Mouse (Mus musculus): ENCODE measurements at regions not wholly inside any gene's neighbourhood (a gene's known extent, or its start where the extent isn't known, plus 50 kb on each side); places are given as distances from the start of the nearest gene placed in this dataset.

DNA sequence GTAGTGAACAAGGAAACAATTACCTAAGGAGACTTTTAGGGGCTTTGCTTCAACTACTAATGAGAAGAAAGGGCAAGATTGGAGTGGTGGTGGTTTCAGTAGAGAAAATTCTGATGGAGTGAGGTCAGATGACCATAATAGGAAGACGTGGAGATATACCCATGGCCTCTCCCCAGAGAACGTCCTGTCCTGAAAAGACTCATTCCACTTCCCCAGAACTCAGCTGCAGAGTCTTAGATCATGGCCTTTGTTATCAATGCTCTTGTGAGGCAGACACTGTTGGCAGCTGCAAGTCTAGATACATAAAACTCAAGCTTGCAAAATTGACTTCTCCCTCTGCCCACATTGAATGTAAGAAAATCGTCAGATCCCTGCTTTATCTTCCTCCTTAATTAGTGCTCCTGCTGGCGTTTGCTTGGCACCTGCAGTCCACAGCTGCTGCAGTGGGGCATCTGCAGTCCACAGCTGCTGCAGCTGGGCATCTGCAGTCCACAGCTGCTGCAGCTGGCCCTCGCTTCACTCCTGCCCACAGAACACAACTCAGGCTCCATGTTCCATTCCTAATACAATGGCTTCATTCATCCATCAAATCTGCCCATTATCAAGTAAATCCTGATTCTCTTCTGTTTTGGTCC is 162.5 kb downstream of the Cxcl12 start:
- no peak overlapping the region for H3K4me2 ChIP-seq
- WGBS (ENCODE audit: insufficient replicate concordance): 26% methylated on average over 5 of the region's 5 CpGs
- no peak overlapping the region for H3K27ac ChIP-seq (ENCODE audit: low read depth, low read length)
- no peaks in the 10 kb centered on the region for H3K9me3 ChIP-seq (replicated peaks; ENCODE audit: control insufficient read depth, low read length)
- peaks cover 12% of the 10 kb centered on the region for H3K4me1 ChIP-seq (ENCODE audit: control insufficient read depth, insufficient read depth, low read length)
- no peaks in the 10 kb centered on the region for H3K36me3 ChIP-seq (ENCODE audit: control insufficient read depth, insufficient read depth, low read length)
- no peak for ATAC-seq (replicated peaks; ENCODE audit: insufficient number of reproducible peaks, low FRiP score, low TSS enrichment)
- H3K4me3 ChIP-seq (ENCODE audit: low read depth, low read length): no peak overlapping the region
- no peaks in the 10 kb centered on the region for H3K27me3 ChIP-seq (ENCODE audit: control insufficient read depth, insufficient read depth, low read length)
- no peak overlapping the region for H3K9ac ChIP-seq (ENCODE audit: low read depth, low read length)

- 52% methylated on average over 6 of the region's 6 CpGs for WGBS (ENCODE audit: insufficient replicate concordance)
- Histone ChIP-seq H3K36me3 (ENCODE audit: control insufficient read depth, insufficient read depth, low read length) (no peaks in the 10 kb centered on the region), H3K4me1 (ENCODE audit: control insufficient read depth, insufficient read depth, low read length) (peaks cover 8% of the 10 kb centered on the region; the same call in 1 of the 2 replicates), H3K27me3 (ENCODE audit: control insufficient read depth, insufficient read depth, low read length) (no peaks in the 10 kb centered on the region), H3K9ac (ENCODE audit: low read depth, low read length) (no peak overlapping the region), H3K4me2 (no peak overlapping the region), H3K9me3 (replicated peaks; ENCODE audit: control insufficient read depth, low read length) (no peaks in the 10 kb centered on the region), H3K4me3 (ENCODE audit: low read depth, low read length) (no peak overlapping the region), H3K27ac (ENCODE audit: low read depth, low read length) (no peak overlapping the region)
- ATAC-seq (replicated peaks; ENCODE audit: insufficient number of reproducible peaks, low FRiP score, low TSS enrichment): no peak
Observed at GRCm38 (mm10) chr6:117332641-117333040, 164.3 kb downstream of the Cxcl12 start.

GRCm38 (mm10) chr6:117342123-117342522 is 173.8 kb downstream of the Cxcl12 start:
- Histone ChIP-seq H3K9me3 (replicated peaks; ENCODE audit: control insufficient read depth, low read length) (no peaks in the 10 kb centered on the region; the same call in 1 of the 2 replicates), H3K4me3 (ENCODE audit: low read depth, low read length) (no peak overlapping the region), H3K27ac (ENCODE audit: low read depth, low read length) (no peak overlapping the region), H3K4me2 (no peak overlapping the region), H3K27me3 (ENCODE audit: control insufficient read depth, insufficient read depth, low read length) (no peaks in the 10 kb centered on the region), H3K36me3 (ENCODE audit: control insufficient read depth, insufficient read depth, low read length) (no peaks in the 10 kb centered on the region), H3K4me1 (ENCODE audit: control insufficient read depth, insufficient read depth, low read length) (no peaks in the 10 kb centered on the region), H3K9ac (ENCODE audit: low read depth, low read length) (no peak overlapping the region)
- ATAC-seq (replicated peaks; ENCODE audit: insufficient number of reproducible peaks, low FRiP score, low TSS enrichment): no peak
- 88% methylated on average over 3 of the region's 3 CpGs for WGBS (ENCODE audit: insufficient replicate concordance)

DNA sequence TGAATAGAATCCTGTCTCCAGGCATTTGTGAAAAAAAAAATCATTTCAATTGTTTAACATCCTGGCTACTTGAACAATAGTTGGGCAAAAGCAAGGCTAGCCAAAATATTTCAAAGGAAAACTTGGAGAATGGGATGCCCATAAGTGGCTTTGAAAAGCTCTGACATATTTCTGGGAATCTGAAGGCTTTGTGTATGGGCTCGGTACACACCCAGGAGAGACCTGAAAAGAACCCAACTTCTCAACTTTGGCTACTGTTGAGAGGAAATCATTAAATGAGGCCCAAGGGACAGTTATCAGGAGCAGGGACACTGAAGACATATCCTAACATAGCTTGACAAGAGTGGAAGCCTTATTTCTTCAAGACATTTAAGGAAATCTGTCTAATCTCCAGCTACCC is 179.0 kb downstream of the Cxcl12 start:
- 80% methylated on average over 1 of the region's 1 CpGs for WGBS (ENCODE audit: insufficient replicate concordance)
- H3K9me3 ChIP-seq (replicated peaks; ENCODE audit: control insufficient read depth, low read length): no peaks in the 10 kb centered on the region; the same call in 1 of the 2 replicates
- H3K36me3 ChIP-seq (ENCODE audit: control insufficient read depth, insufficient read depth, low read length): no peaks in the 10 kb centered on the region
- ATAC-seq (replicated peaks; ENCODE audit: insufficient number of reproducible peaks, low FRiP score, low TSS enrichment): no peak
- H3K27me3 ChIP-seq (ENCODE audit: control insufficient read depth, insufficient read depth, low read length): no peaks in the 10 kb centered on the region
- H3K4me2 ChIP-seq: no peak overlapping the region
- no peak overlapping the region for H3K9ac ChIP-seq (ENCODE audit: low read depth, low read length)
- no peak overlapping the region for H3K4me3 ChIP-seq (ENCODE audit: low read depth, low read length)
- H3K27ac ChIP-seq (ENCODE audit: low read depth, low read length): no peak overlapping the region
- H3K4me1 ChIP-seq (ENCODE audit: control insufficient read depth, insufficient read depth, low read length): no peaks in the 10 kb centered on the region

- Histone ChIP-seq H3K4me2 (no peak overlapping the region), H3K4me1 (ENCODE audit: control insufficient read depth, insufficient read depth, low read length) (no peaks in the 10 kb centered on the region), H3K9me3 (replicated peaks; ENCODE audit: control insufficient read depth, low read length) (no peaks in the 10 kb centered on the region), H3K27ac (ENCODE audit: low read depth, low read length) (no peak overlapping the region), H3K4me3 (ENCODE audit: low read depth, low read length) (no peak overlapping the region), H3K27me3 (ENCODE audit: control insufficient read depth, insufficient read depth, low read length) (no peaks in the 10 kb centered on the region), H3K9ac (ENCODE audit: low read depth, low read length) (no peak overlapping the region), H3K36me3 (ENCODE audit: control insufficient read depth, insufficient read depth, low read length) (no peaks in the 10 kb centered on the region)
- 74% methylated on average over 1 of the region's 1 CpGs for WGBS (ENCODE audit: insufficient replicate concordance)
- no peak for ATAC-seq (replicated peaks; ENCODE audit: insufficient number of reproducible peaks, low FRiP score, low TSS enrichment)
Observed at GRCm38 (mm10) chr6:117351846-117352245, 183.5 kb downstream of the Cxcl12 start.

DNA sequence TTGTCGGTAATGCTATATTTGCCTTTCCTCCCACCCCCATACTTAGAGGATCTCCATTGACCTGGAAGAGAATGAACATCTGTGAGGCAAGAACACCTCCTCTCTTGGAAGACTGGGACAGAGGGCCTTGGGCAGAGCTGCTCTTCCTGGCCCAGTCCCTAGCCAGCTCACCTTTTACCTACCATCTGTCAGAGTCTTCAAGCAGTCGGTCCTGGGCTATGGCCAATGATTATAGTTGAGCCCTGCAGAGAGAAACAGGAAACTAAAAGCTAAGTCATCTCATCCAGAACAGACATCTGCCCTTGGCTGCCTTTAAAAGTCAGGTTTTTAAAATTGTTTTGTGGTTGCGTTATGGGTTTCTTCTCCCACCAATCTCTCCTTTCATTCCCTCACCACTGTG is 184.8 kb downstream of the Cxcl12 start:
- Histone ChIP-seq H3K27ac (ENCODE audit: low read depth, low read length) (no peak overlapping the region), H3K36me3 (ENCODE audit: control insufficient read depth, insufficient read depth, low read length) (no peaks in the 10 kb centered on the region), H3K27me3 (ENCODE audit: control insufficient read depth, insufficient read depth, low read length) (no peaks in the 10 kb centered on the region), H3K4me2 (no peak overlapping the region), H3K4me3 (ENCODE audit: low read depth, low read length) (no peak overlapping the region), H3K4me1 (ENCODE audit: control insufficient read depth, insufficient read depth, low read length) (no peaks in the 10 kb centered on the region), H3K9me3 (replicated peaks; ENCODE audit: control insufficient read depth, low read length) (peaks cover 2% of the 10 kb centered on the region; the same call in 1 of the 2 replicates), H3K9ac (ENCODE audit: low read depth, low read length) (no peak overlapping the region)
- no peak for ATAC-seq (replicated peaks; ENCODE audit: insufficient number of reproducible peaks, low FRiP score, low TSS enrichment)
- WGBS (ENCODE audit: insufficient replicate concordance): 78% methylated on average over 3 of the region's 3 CpGs

DNA sequence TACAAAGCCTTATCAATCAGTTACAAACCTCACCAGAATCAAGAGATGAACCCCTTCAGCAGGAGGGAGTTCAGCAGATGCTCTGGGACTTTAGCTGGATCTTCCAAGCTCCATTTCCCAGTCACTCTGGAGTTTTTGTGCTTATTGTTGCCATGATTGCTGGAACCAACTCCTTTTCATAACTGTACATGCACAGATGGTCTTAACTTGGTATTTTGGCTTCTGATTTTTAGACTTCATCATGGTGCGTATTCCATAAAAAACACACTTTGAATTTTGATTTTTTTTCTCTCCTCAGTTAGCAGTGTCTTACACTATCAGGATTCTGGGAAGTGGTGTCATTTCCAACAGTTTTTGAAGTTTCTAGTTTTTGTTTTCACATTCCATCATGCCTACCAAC is 187.8 kb downstream of the Cxcl12 start:
- Histone ChIP-seq H3K4me2 (no peak overlapping the region), H3K9me3 (replicated peaks; ENCODE audit: control insufficient read depth, low read length) (peaks cover 5% of the 10 kb centered on the region; the same call in 1 of the 2 replicates), H3K9ac (ENCODE audit: low read depth, low read length) (no peak overlapping the region), H3K27ac (ENCODE audit: low read depth, low read length) (no peak overlapping the region), H3K4me3 (ENCODE audit: low read depth, low read length) (no peak overlapping the region), H3K36me3 (ENCODE audit: control insufficient read depth, insufficient read depth, low read length) (no peaks in the 10 kb centered on the region), H3K27me3 (ENCODE audit: control insufficient read depth, insufficient read depth, low read length) (no peaks in the 10 kb centered on the region), H3K4me1 (ENCODE audit: control insufficient read depth, insufficient read depth, low read length) (no peaks in the 10 kb centered on the region)
- ATAC-seq (replicated peaks; ENCODE audit: insufficient number of reproducible peaks, low FRiP score, low TSS enrichment): no peak
- WGBS (ENCODE audit: insufficient replicate concordance): 90% methylated on average over 1 of the region's 1 CpGs

- peaks cover 5% of the 10 kb centered on the region; the same call in 1 of the 2 replicates for H3K9me3 ChIP-seq (replicated peaks; ENCODE audit: control insufficient read depth, low read length)
- no peaks in the 10 kb centered on the region for H3K36me3 ChIP-seq (ENCODE audit: control insufficient read depth, insufficient read depth, low read length)
- H3K27ac ChIP-seq (ENCODE audit: low read depth, low read length): no peak overlapping the region
- no peak overlapping the region for H3K4me2 ChIP-seq
- no peak overlapping the region for H3K4me3 ChIP-seq (ENCODE audit: low read depth, low read length)
- 74% methylated on average over 2 of the region's 2 CpGs for WGBS (ENCODE audit: insufficient replicate concordance)
- no peaks in the 10 kb centered on the region for H3K4me1 ChIP-seq (ENCODE audit: control insufficient read depth, insufficient read depth, low read length)
- H3K27me3 ChIP-seq (ENCODE audit: control insufficient read depth, insufficient read depth, low read length): no peaks in the 10 kb centered on the region
- no peak overlapping the region for H3K9ac ChIP-seq (ENCODE audit: low read depth, low read length)
- ATAC-seq (replicated peaks; ENCODE audit: insufficient number of reproducible peaks, low FRiP score, low TSS enrichment): no peak
Observed at GRCm38 (mm10) chr6:117359401-117359800, 191.1 kb downstream of the Cxcl12 start.

DNA sequence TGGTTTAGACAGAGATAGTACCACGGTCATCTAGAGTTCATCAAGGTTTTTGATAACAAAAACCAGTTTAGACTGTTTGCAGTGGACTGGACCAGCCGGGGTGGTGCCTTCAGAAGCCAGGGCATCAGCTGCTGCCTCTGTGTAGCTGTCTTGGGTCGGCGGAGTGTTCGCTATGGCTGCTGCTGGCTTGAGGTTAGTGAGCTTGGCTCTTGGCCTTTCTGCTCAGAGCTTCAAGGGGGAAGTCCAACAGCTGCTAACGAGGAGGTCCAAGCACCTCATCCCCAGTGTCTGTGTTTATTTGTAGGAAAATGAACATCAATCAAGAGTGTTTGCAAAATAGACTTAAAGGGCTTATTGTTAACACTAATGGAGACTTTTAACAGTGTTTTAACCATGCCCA is 198.2 kb downstream of the Cxcl12 start:
- no peaks in the 10 kb centered on the region for H3K27me3 ChIP-seq (ENCODE audit: control insufficient read depth, insufficient read depth, low read length)
- ATAC-seq (replicated peaks; ENCODE audit: insufficient number of reproducible peaks, low FRiP score, low TSS enrichment): no peak
- no peaks in the 10 kb centered on the region for H3K4me1 ChIP-seq (ENCODE audit: control insufficient read depth, insufficient read depth, low read length)
- H3K9ac ChIP-seq (ENCODE audit: low read depth, low read length): no peak overlapping the region
- H3K9me3 ChIP-seq (replicated peaks; ENCODE audit: control insufficient read depth, low read length): no peaks in the 10 kb centered on the region
- no peak overlapping the region for H3K4me2 ChIP-seq
- no peaks in the 10 kb centered on the region for H3K36me3 ChIP-seq (ENCODE audit: control insufficient read depth, insufficient read depth, low read length)
- H3K4me3 ChIP-seq (ENCODE audit: low read depth, low read length): no peak overlapping the region
- WGBS (ENCODE audit: insufficient replicate concordance): 73% methylated on average over 6 of the region's 6 CpGs
- no peak overlapping the region for H3K27ac ChIP-seq (ENCODE audit: low read depth, low read length)

Data from heart, embryonic 11.5 days (tissue).